Mouse (Mus musculus): ENCODE results near the gene Gm21117.
"Not testable (repeated sequence)": the region's sequence is repeated elsewhere in the genome, so short reads cannot be mapped to it uniquely, and the experiment has no call there.

Gm21117 gene

DNA sequence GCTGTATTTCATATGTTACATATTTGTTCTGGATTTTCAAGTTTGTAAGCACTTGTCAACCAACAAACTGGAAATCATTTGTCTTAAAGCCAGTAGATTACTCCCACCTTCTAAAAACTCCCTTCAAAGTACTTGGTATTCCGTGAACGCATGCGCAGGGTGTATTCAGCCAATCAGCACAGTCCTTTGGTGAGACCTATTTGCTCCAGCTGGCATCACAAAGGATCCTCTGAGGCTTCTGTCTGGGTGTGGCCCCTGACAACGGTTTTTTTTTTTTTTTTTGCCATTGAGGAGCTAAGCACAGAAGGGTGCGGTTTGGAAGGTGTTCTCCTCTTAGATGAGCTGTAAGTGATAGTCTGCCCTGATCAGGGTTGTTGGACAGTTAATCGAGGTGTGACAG lies at the start of gene Gm21117:
TSS of gene Gm21117 (plus strand) at position 301 of the 400 bp plus-strand sequence.
- not testable (repeated sequence) for DNase-seq (ENCODE audit: low spot score)
